Mouse (Mus musculus): ENCODE measurements around the gene Cyp1a1. TPM values are rescaled to one million over a fixed set of nuclear protein-coding genes. Genes with fewer than 3 reads are reported as not detected.

The Cyp1a1 gene
- polyA plus RNA-seq, 1 experiment from 2014 or later, result 0.04 TPM

DNA sequence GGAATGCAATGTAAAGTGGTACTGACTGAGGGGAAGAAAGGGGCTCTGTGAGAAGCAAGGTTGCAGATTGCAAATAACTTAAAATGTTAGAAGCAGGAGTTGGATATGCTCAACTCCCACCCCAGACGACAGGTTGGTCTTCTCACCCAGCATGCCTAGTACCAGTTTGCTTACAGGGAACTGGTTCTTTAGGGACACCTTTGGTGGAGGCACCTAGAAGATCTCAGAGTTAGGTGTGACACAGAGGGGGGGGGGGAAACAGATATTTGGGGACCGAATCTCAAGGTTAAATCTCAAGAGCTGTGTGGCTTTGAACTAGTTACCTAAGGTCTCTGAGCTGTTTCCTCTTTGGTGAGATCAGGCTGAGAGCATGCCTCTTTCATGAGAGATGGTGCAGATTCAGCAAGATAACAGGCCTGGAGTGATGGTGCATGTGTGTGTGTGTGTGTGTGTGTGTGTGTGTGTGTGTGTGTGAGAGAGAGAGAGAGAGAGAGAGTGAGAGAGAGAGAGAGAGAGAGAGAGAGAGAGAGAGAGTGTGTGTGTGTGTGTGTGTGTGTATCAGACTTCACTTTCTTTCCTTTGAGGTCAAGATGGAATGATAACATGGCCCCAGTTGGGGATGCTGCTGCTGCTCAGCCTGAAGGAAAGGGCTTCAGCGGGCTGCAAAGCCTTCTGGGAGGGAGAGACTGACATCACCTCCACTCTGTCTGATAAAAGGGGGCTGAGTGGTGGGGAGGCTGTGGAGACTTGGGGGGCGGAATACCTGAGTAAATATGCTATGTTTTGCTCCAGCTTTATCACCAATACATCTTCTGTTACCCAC is 40.2 kb upstream of the Cyp1a1 start:
- no peak overlapping the region for H3K4me3 ChIP-seq
- peaks cover 26% of the 10 kb centered on the region for H3K27me3 ChIP-seq (ENCODE audit: low read depth, poor library complexity, severe bottlenecking)
- WGBS, result 75% methylated on average over 4 of the region's 4 CpGs
- peaks cover 61% of the 10 kb centered on the region for H3K4me1 ChIP-seq
- H3K36me3 ChIP-seq, result peaks cover 10% of the 10 kb centered on the region; the same call in 1 of the 2 replicates
- no peaks in the 10 kb centered on the region for H3K9me3 ChIP-seq (replicated peaks)
- DNase-seq (ENCODE audit: low spot score), result no peak
- no peak overlapping the region for H3K27ac ChIP-seq (replicated peaks)

DNA sequence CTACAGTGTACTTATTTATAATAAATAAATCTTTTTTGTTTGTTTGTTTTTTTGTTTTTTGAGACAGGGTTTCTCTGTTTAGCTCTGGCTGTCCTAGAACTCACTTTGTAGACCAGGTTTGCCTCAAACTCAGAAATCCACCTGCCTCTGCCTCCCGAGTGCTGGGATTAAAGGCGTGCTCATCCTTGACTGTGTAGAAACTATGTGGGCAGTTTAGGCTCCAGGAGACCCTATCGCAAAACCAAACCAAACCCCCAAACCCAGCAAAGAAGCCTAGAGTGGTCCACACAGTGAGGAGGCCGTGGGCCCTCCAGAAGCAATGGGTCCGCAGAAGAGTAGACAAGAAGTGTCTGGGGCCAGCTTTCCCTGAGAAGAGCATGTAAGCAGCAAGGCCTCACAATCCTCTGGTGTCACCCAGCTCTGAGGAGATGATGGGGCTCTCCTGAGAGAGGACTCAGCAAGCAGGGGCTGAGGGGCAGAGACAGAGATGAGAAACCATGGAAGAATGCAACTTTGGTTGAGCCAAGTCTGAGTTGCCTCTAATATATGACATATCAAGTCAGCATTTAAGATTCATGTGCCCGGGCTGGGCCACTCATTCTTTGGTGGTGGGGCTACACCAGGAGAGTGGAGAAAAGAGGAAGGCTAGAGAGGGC is 37.5 kb upstream of the Cyp1a1 start:
- Histone ChIP-seq H3K4me3 (0 out of 2 replicates have a peak overlapping the region, but pooled peaks have one; percentile 1), H3K27ac (replicated peaks) (peak overlapping the region; percentile 49), H3K4me1 (peaks cover 56% of the 10 kb centered on the region), H3K9me3 (replicated peaks) (no peaks in the 10 kb centered on the region), H3K36me3 (no peaks in the 10 kb centered on the region), H3K27me3 (ENCODE audit: low read depth, poor library complexity, severe bottlenecking) (peaks cover 50% of the 10 kb centered on the region)
- no peak for DNase-seq (ENCODE audit: low spot score)
- WGBS, result 93% methylated on average over 6 of the region's 6 CpGs

DNA sequence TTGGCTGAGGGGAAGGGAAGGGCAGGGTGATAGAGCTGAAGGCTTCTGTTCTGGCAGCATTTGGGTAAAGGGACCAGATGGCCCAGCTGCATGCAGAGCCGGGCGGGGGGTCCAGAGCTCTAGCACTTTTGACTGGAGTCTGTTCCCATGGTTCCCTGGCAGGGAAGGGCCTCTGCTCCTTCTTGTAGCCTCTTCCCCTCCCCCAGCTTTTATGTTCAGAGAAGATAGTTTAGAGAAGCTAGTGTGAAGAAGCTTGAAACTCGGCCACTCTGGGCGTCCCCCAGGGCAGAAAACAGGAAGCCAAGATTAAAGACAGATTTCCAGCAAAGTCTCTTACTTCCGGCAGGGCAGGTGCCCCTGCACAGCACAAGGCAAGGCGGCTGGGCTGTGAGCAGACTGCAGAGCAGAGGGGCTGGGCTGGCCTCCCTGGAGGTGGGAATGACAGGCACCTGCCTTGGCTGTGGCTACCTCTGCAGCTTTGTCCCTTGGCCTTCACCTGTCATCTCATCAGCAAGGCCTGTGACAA is 36.9 kb upstream of the Cyp1a1 start:
- no peak for DNase-seq (ENCODE audit: low spot score)
- H3K4me3 ChIP-seq, result 0 out of 2 replicates have a peak overlapping the region, but pooled peaks have one; percentile 1
- H3K4me1 ChIP-seq, result peaks cover 51% of the 10 kb centered on the region
- H3K27ac ChIP-seq (replicated peaks), result peak overlapping the region; percentile 49
- H3K36me3 ChIP-seq, result no peaks in the 10 kb centered on the region
- H3K9me3 ChIP-seq (replicated peaks), result no peaks in the 10 kb centered on the region
- WGBS, result 41% methylated on average over 6 of the region's 6 CpGs
- H3K27me3 ChIP-seq (ENCODE audit: low read depth, poor library complexity, severe bottlenecking), result peaks cover 50% of the 10 kb centered on the region

DNA sequence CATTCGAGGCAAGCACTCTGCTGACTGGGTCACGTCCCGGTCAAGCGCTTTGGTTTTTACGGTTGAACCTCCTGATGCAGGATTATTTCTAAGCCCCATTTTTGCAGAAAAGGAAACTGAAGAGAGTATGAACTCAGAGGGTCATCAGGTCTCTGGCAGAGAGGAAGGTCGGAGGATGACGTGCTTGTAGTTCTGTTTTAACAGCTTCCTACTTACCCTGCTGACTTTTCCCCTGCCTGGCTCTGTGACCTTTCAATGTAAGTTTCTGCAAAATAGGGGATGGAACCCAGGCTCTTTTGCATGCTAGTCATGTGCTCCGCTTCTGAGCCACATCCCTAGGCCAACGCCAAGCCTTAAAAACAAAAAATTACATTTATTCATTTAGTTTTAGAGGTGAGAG is 35.4 kb upstream of the Cyp1a1 start:
- no peak for DNase-seq (ENCODE audit: low spot score)
- WGBS, result 58% methylated on average over 9 of the region's 9 CpGs

GRCm38 (mm10) chr9:57652855-57653254 is 34.9 kb upstream of the Cyp1a1 start:
- H3K9me3 ChIP-seq (replicated peaks), result no peaks in the 10 kb centered on the region
- H3K27ac ChIP-seq (replicated peaks), result peak overlapping the region; percentile 79
- peak overlapping the region; percentile 29; the same call in 1 of the 2 replicates for H3K4me3 ChIP-seq
- 13% methylated on average over 3 of the region's 3 CpGs for WGBS
- peak; percentile 64 for DNase-seq (ENCODE audit: low spot score)
- H3K4me1 ChIP-seq, result peaks cover 49% of the 10 kb centered on the region
- H3K36me3 ChIP-seq, result no peaks in the 10 kb centered on the region
- H3K27me3 ChIP-seq (ENCODE audit: low read depth, poor library complexity, severe bottlenecking), result peaks cover 32% of the 10 kb centered on the region

More for the DNA sequence above, 35.4 kb upstream of the Cyp1a1 start:
- Histone ChIP-seq H3K9me3 (replicated peaks) (no peaks in the 10 kb centered on the region), H3K4me3 (no peak overlapping the region), H3K4me1 (peaks cover 49% of the 10 kb centered on the region), H3K27me3 (ENCODE audit: low read depth, poor library complexity, severe bottlenecking) (peaks cover 36% of the 10 kb centered on the region), H3K36me3 (no peaks in the 10 kb centered on the region), H3K27ac (replicated peaks) (peak overlapping the region; percentile 79)

GRCm38 (mm10) chr9:57653283-57653682 is 34.4 kb upstream of the Cyp1a1 start, which contains the start of gene Csk:
Gene Csk (minus strand): TSS chr9:57653631.
- Histone ChIP-seq H3K36me3 (no peaks in the 10 kb centered on the region), H3K4me3 (peak within 1 kb of the TSS; percentile 29; the same call in 1 of the 2 replicates), H3K27ac (replicated peaks) (peak within 1 kb of the TSS; percentile 79), H3K9me3 (replicated peaks) (no peaks in the 10 kb centered on the region), H3K27me3 (ENCODE audit: low read depth, poor library complexity, severe bottlenecking) (peaks cover 28% of the 10 kb centered on the region), H3K4me1 (peaks cover 49% of the 10 kb centered on the region)
- DNase-seq (ENCODE audit: low spot score), result peak; percentile 33
- WGBS, result 28% methylated on average over 5 of the region's 5 CpGs

GRCm38 (mm10) chr9:57654966-57655365 is 32.8 kb upstream of the Cyp1a1 start:
- WGBS, result 91% methylated on average over 1 of the region's 1 CpGs
- Histone ChIP-seq H3K9me3 (replicated peaks) (no peaks in the 10 kb centered on the region), H3K4me1 (peaks cover 49% of the 10 kb centered on the region), H3K36me3 (no peaks in the 10 kb centered on the region), H3K27me3 (ENCODE audit: low read depth, poor library complexity, severe bottlenecking) (peaks cover 28% of the 10 kb centered on the region), H3K27ac (replicated peaks) (no peak overlapping the region), H3K4me3 (no peak overlapping the region)
- no peak for DNase-seq (ENCODE audit: low spot score)

DNA sequence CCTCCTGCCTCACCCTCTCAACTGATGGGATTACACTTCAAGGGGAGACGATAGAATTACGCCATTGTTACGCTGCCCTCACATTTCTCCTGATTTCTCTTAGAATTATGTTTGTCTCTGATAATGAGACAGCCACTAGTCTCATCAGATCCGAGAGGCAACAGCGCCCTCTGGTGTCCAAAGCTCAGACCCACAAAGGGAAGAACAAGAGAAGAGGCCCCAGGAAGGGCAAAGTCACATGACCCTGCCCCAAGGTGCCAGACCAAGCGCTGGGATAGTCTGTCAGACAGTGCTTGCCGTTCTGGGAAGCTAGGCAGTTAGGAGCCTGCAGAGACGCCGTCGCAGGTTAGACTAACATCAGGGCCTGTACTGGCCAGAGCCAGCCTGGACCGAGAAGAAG is 32.0 kb upstream of the Cyp1a1 start:
- Histone ChIP-seq H3K9me3 (replicated peaks) (no peaks in the 10 kb centered on the region), H3K27ac (replicated peaks) (peak overlapping the region; percentile 70), H3K36me3 (no peaks in the 10 kb centered on the region), H3K4me3 (peak overlapping the region; percentile 26), H3K4me1 (peaks cover 43% of the 10 kb centered on the region), H3K27me3 (ENCODE audit: low read depth, poor library complexity, severe bottlenecking) (peaks cover 28% of the 10 kb centered on the region)
- WGBS, result 4% methylated on average over 11 of the region's 11 CpGs
- DNase-seq (ENCODE audit: low spot score), result peak; percentile 96

DNA sequence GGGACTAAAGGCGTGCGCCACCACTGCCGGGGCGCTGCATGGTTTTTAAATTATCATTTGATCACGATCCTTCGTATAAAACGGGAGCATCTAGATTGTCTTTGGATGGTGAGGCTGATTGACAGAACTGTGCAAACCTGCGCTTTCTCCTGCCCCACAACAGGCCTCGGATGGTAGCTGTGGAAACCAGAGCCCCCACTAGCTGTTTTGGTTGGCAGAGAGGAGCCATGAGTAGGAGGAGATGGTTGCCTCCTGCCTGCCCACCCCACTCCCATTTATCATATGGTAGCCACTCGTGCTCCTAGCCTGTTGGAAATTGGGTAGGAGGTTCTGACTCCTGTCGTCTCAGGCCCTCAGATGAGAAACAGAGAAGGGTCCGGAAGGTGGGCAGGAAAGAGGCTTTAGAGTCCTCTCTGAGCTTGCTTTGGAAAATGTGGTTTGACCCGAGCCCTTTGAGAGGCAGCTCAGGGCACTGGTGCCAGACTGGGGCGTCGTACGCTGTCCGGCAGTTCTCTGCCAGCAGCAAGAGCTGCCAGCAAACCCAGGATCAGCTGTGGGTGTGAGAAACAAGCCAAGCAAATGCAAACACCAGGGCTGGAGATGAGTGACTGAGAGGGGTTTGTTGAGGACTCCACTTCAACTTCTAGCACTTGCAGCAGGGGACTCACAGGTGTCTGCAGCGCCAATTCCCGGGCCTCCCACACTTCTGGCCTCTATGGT is 30.9 kb upstream of the Cyp1a1 start:
- H3K4me3 ChIP-seq, result no peak overlapping the region
- H3K27ac ChIP-seq (replicated peaks), result no peak overlapping the region
- DNase-seq (ENCODE audit: low spot score), result no peak
- no peaks in the 10 kb centered on the region for H3K9me3 ChIP-seq (replicated peaks)
- WGBS, result 89% methylated on average over 19 of the region's 19 CpGs
- H3K27me3 ChIP-seq (ENCODE audit: low read depth, poor library complexity, severe bottlenecking), result peaks cover 24% of the 10 kb centered on the region
- H3K36me3 ChIP-seq, result no peaks in the 10 kb centered on the region
- H3K4me1 ChIP-seq, result peaks cover 33% of the 10 kb centered on the region

- H3K4me1 ChIP-seq, result peaks cover 22% of the 10 kb centered on the region
- no peaks in the 10 kb centered on the region for H3K9me3 ChIP-seq (replicated peaks)
- no peaks in the 10 kb centered on the region for H3K36me3 ChIP-seq
- peaks cover 24% of the 10 kb centered on the region for H3K27me3 ChIP-seq (ENCODE audit: low read depth, poor library complexity, severe bottlenecking)
- 58% methylated on average over 4 of the region's 4 CpGs for WGBS
- DNase-seq (ENCODE audit: low spot score), result no peak
- no peak overlapping the region for H3K4me3 ChIP-seq
- no peak overlapping the region for H3K27ac ChIP-seq (replicated peaks)
Observed at GRCm38 (mm10) chr9:57657843-57658242, 29.9 kb upstream of the Cyp1a1 start.

DNA sequence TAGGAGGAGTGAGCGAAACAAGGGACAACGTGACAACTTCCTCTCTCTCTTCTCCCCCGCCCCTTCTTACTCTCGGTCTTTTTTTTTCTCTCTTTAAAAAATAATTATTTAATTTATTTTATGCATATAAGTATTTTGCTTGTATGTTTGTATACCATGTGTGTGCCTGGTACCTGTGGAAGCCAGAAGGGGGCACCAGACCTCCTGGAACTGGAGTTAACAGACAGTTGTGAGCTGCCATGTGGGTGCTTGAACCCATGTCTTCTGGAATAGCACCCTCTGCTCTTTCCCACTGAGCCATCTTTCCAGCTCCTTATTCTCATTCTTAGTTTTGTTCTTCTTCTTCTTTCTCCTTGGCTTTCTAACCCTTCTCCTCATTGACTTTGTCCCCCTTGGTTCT is 28.8 kb upstream of the Cyp1a1 start:
- H3K4me3 ChIP-seq, result no peak overlapping the region
- 88% methylated on average over 4 of the region's 4 CpGs for WGBS
- peaks cover 13% of the 10 kb centered on the region for H3K27me3 ChIP-seq (ENCODE audit: low read depth, poor library complexity, severe bottlenecking)
- no peak for DNase-seq (ENCODE audit: low spot score)
- no peak overlapping the region for H3K27ac ChIP-seq (replicated peaks)
- peaks cover 11% of the 10 kb centered on the region for H3K4me1 ChIP-seq
- no peaks in the 10 kb centered on the region for H3K9me3 ChIP-seq (replicated peaks)
- H3K36me3 ChIP-seq, result no peaks in the 10 kb centered on the region

DNA sequence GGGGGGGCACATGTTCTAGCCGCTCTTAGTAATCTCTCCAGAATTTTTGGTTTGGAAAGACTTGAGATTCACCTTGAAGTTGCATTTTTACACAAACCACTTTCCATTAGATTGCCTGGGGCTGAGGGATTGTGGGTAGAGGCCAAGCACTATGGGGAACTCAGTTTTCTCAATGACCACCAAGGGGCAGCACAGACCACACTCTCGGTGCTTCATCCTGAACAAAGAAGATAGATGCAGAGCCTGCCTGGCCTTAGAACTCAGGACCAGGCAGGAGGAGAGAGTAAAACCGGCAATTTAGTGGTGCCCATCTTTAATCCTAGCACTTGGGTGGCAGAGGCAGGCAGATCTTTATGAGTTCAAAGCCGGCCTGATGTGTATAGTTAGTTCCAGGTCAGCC is 28.0 kb upstream of the Cyp1a1 start:
- Histone ChIP-seq H3K27me3 (ENCODE audit: low read depth, poor library complexity, severe bottlenecking) (peaks cover 5% of the 10 kb centered on the region), H3K9me3 (replicated peaks) (no peaks in the 10 kb centered on the region), H3K4me1 (peaks cover 4% of the 10 kb centered on the region), H3K4me3 (no peak overlapping the region), H3K36me3 (no peaks in the 10 kb centered on the region), H3K27ac (replicated peaks) (no peak overlapping the region)
- DNase-seq (ENCODE audit: low spot score), result peak; percentile 58
- WGBS, result 25% methylated on average over 4 of the region's 4 CpGs
